Mouse (Mus musculus): ENCODE data around the gene Camk1d.

GRCm38 (mm10) chr2:5649226-5649625 lies 65.1 kb downstream of the Camk1d start:
- TF ChIP-seq CTCF (IDR thresholded peaks at IDR 0.05; ENCODE audit: low read depth, low read length), result no peak
- TF ChIP-seq POLR2A (IDR thresholded peaks at IDR 0.05; ENCODE audit: extremely low read depth, insufficient read depth, low read length), result no peak
